Mouse (Mus musculus): ENCODE measurements around the gene Plcb4.

- TF ChIP-seq CTCF (IDR thresholded peaks at IDR 0.05; ENCODE audit: insufficient read depth, low read length) = no peak
- no peak for TF ChIP-seq POLR2A (IDR thresholded peaks at IDR 0.05; ENCODE audit: borderline replicate concordance, extremely low read depth, low read depth, low read length)
These were observed 166.8 kb downstream of the Plcb4 start for GRCm38 (mm10) chr2:135825645-135826044.
